Mouse (Mus musculus) intestine, embryonic 14.5 days (tissue): ENCODE measurements around the gene Plpp2. TPM values are rescaled to one million over a fixed set of nuclear protein-coding genes. Genes with fewer than 3 reads are reported as not detected.
A peak's percentile ranks its signal among the peaks of the same experiment; 100 is the strongest.

Experiments
- ATAC-seq: fragments of 200-750 bp; cut with Nextera tagmentation; replicated peaks from 2 replicates; pipeline ENCODE4 v1.8.0; 2017; ENCODE audit warnings: low read depth, moderate number of reproducible peaks, moderate TSS enrichment, moderate library complexity; ENCODE audit not compliant: low FRiP score, low TSS enrichment
- DNase-seq: peaks from one replicate; pipeline ENCODE4 v3.0.0-alpha.2; 2018; ENCODE audit warnings: low spot score
- H3K27ac ChIP-seq: fragments of 300-500 bp; sonication (generic); 2 replicates; pipeline ENCODE4 v1.5.1; 2014; ENCODE audit warnings: low read depth, mild to moderate bottlenecking, control low read depth
- H3K27me3 ChIP-seq: fragments of 300-500 bp; sonication (generic); replicated peaks from 2 replicates; pipeline ENCODE4 v1.6.1; 2014; ENCODE audit warnings: low read length, control low read depth; ENCODE audit not compliant: control insufficient read depth, insufficient read depth
- H3K36me3 ChIP-seq: fragments of 300-500 bp; sonication (generic); 2 replicates; pipeline ENCODE4 v1.6.1; 2014; ENCODE audit warnings: low read length, control low read depth; ENCODE audit not compliant: control insufficient read depth, insufficient read depth
- H3K4me1 ChIP-seq: fragments of 300-500 bp; sonication (generic); replicated peaks from 2 replicates; pipeline ENCODE4 v1.6.1; 2014; ENCODE audit warnings: low read length, control low read depth, mixed read lengths; ENCODE audit not compliant: control insufficient read depth, insufficient read depth
- H3K4me2 ChIP-seq: fragments of 300-500 bp; sonication (generic); 2 replicates; pipeline ENCODE4 v1.6.1; 2014; ENCODE audit warnings: low read length
- H3K4me3 ChIP-seq: fragments of 300-500 bp; sonication (generic); 2 replicates; pipeline ENCODE4 v1.5.1; 2014; ENCODE audit warnings: low read depth, low read length, control low read depth, mixed read lengths
- H3K9ac ChIP-seq: fragments of 300-500 bp; sonication (generic); 2 replicates; pipeline ENCODE4 v1.6.1; 2014; ENCODE audit warnings: mild to moderate bottlenecking, low read length
- H3K9me3 ChIP-seq: fragments of 300-500 bp; sonication (generic); 2 replicates; pipeline ENCODE4 v1.6.1; 2016; ENCODE audit warnings: low read length, control low read depth; ENCODE audit not compliant: control insufficient read depth
- WGBS: fragments of 180-500 bp; shearing (Covaris S2); extraction: QIAGEN DNeasy Blood & Tissue Kit; methylation state at CpG from one replicate; pipeline ENCODE4 v1.1.7; 2014; 5-methylcytosine and 5-hydroxymethylcytosine counted together
- polyA plus RNA-seq: library from polyadenylated mRNA; unstranded; fragments of >200 nt; fragmentation: Nextera tagmentation; extraction: Ambion mirVana; gene quantifications from 2 replicates; pipeline ENCODE4 v1.2.1, GENCODE M21; 2014

Gene Plpp2
- polyA plus RNA-seq, 1 experiment from 2014 or later = 92.2 TPM

DNA sequence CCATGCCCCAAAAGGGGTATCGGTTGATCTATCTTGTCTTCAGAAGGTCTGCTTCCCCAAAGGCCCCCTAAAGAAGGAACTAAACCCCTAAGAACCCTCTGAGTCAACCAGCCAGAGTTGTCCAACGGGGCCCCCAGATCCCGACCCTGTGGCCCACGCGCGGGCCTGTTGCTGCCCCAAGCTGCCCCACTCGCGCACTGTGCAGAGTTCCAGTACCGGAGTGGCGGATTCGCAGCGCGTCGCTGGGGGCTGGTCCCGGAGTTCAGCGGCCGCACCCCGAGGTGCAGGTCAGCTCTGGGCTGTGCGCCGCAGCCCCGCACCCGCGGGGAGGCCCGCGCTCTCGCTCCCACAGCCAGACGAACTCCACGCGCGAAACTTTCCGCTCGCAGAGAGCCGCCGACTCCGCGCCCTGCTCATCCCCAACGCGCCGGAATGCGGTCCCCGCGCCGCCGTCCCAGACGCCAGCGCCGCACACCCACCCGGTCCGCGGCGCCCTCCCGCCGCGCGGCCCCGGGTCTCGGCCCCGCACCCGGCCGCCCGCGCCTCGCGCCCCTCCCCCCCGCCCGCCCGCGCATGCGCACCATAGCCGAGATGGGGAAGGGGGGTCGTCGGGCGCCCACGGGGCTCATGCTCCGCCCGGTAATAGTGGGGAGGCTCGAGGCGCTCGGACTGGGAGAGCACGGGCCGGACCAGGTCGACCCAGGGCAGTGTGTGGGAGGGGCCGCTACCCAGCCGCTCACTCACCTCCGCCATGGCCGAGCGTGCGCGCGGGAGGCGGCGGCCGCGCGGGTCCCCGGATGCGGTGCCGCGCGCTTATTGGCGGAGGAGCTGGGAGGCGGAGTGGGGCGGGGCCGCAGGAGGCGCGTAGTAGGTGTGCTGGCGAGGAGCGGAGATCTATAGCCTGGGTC is 21.0 kb upstream of the Plpp2 start, which contains the start of gene Mier2:
TSS of gene Mier2 (minus strand) at position 870 of the 908 bp plus-strand sequence.
- 0 out of 2 replicates have a peak within 1 kb of the TSS, but pooled peaks have one; percentile 33 for H3K27ac ChIP-seq
- DNase-seq (peak; percentile 90), ATAC-seq (peak; percentile 89)
- H3K9ac ChIP-seq = peak within 1 kb of the TSS; percentile 95
- H3K4me2 ChIP-seq = peak within 1 kb of the TSS; percentile 83
- WGBS = under 1% methylated on average over 97 of the region's 108 CpGs
- H3K27me3 ChIP-seq = no peaks in the 10 kb centered on the region
- no peaks in the 10 kb centered on the region for H3K9me3 ChIP-seq
- H3K36me3 ChIP-seq = peaks cover 9% of the 10 kb centered on the region
- peak within 1 kb of the TSS; percentile 96 for H3K4me3 ChIP-seq
- H3K4me1 ChIP-seq = peaks cover 20% of the 10 kb centered on the region

DNA sequence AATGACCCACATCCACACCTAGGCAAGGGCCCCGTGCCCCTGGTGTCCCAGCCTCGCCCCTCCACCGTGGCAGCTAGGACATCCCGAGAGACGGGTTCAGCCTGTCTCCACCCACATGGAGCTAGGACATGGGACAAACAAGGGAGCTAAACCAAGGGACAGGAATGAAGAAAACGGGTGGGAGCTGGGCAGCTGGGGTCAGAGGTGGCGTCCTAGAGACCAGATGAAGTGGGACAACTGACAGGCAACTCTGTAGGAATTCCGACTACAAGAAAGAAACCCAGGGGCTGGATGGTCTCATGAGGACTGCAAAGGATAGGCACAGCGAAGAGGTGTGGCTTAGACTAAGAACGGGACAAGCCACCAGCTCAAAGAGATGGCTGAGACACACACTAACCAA is 20.1 kb upstream of the Plpp2 start:
- peaks cover 20% of the 10 kb centered on the region for H3K4me1 ChIP-seq
- peak overlapping the region; percentile 83 for H3K4me2 ChIP-seq
- peak overlapping the region; percentile 96 for H3K4me3 ChIP-seq
- peaks cover 18% of the 10 kb centered on the region for H3K36me3 ChIP-seq
- no peak for ATAC-seq
- no peak overlapping the region for H3K27ac ChIP-seq
- H3K27me3 ChIP-seq = no peaks in the 10 kb centered on the region
- H3K9ac ChIP-seq = peak overlapping the region; percentile 95
- peak; percentile 62 for DNase-seq
- H3K9me3 ChIP-seq = no peaks in the 10 kb centered on the region
- WGBS = 29% methylated on average over 10 of the region's 10 CpGs

DNA sequence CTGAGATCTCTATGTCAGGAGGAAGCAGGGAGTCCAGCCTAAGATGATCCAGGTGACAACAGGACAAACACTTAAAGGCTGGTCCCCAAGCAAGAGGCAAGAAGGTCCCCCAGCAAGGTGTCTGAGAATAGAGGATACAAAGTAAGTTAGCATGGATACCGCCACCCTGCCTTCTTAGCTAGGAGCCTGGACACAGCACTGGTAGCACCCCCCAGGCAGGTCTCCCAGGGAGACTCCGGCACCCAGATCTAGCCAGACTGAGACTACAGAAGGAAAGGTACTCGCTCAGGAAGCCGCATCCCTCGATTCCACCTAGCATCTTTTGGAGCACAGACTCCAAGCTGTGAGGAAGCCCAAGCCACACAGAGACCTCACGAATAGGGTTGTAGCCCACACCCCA is 19.6 kb upstream of the Plpp2 start:
- Histone ChIP-seq H3K4me1 (peaks cover 20% of the 10 kb centered on the region), H3K27me3 (no peaks in the 10 kb centered on the region), H3K4me3 (no peak overlapping the region; the same call in 1 of the 2 replicates), H3K36me3 (peaks cover 23% of the 10 kb centered on the region), H3K9ac (no peak overlapping the region), H3K9me3 (no peaks in the 10 kb centered on the region), H3K4me2 (peak overlapping the region; percentile 83), H3K27ac (no peak overlapping the region)
- no peak for ATAC-seq
- WGBS = 90% methylated on average over 6 of the region's 6 CpGs
- no peak for DNase-seq

DNA sequence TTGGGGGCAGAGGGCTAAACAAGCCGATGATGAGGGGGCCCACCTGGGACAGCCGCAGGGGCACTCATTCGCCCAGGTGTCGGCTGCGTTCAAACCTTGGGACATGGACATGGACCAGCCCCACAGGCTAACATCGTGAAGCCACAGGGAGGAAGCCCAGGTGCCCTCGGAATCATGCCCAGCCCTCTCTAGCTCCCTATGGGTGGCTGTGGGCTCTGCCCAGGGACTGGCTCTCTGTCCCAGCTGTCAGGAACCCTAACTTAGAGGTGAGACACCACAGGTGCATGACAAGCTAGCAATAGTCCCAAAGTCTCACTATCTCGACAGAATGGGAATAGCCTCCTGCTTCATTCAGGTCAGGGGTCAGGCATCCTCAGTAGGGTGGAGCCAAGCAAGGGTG is 18.9 kb upstream of the Plpp2 start:
- Histone ChIP-seq H3K36me3 (peaks cover 29% of the 10 kb centered on the region), H3K9ac (no peak overlapping the region), H3K27ac (no peak overlapping the region), H3K27me3 (no peaks in the 10 kb centered on the region), H3K4me2 (no peak overlapping the region), H3K9me3 (no peaks in the 10 kb centered on the region), H3K4me1 (peaks cover 20% of the 10 kb centered on the region), H3K4me3 (no peak overlapping the region)
- 80% methylated on average over 8 of the region's 8 CpGs for WGBS
- no peak for ATAC-seq
- DNase-seq = no peak

DNA sequence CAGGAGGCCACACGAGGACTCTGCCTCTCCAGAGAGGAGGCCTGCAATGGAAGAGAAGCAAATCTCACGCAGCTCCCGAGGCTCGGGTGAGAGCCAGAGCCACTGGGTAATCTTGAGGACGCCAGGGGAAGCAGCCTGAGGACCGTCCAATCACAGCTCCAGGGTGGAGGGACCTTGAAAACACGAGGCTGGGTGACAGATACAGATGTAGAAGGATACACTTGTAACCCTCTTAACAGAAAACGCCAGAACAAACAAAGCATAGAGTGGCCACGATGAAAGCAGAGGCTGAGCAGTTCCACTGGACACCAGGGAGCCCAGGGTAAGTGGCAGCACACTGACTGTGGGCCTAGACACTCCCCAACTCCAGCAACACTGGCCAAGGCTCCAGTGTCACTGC is 16.8 kb upstream of the Plpp2 start:
- no peak overlapping the region for H3K4me3 ChIP-seq
- peaks cover 50% of the 10 kb centered on the region for H3K36me3 ChIP-seq
- ATAC-seq = no peak
- no peaks in the 10 kb centered on the region for H3K27me3 ChIP-seq
- H3K9ac ChIP-seq = no peak overlapping the region
- peaks cover 20% of the 10 kb centered on the region for H3K4me1 ChIP-seq
- WGBS = 79% methylated on average over 9 of the region's 9 CpGs
- DNase-seq = no peak
- no peaks in the 10 kb centered on the region for H3K9me3 ChIP-seq
- no peak overlapping the region for H3K4me2 ChIP-seq
- H3K27ac ChIP-seq = no peak overlapping the region

DNA sequence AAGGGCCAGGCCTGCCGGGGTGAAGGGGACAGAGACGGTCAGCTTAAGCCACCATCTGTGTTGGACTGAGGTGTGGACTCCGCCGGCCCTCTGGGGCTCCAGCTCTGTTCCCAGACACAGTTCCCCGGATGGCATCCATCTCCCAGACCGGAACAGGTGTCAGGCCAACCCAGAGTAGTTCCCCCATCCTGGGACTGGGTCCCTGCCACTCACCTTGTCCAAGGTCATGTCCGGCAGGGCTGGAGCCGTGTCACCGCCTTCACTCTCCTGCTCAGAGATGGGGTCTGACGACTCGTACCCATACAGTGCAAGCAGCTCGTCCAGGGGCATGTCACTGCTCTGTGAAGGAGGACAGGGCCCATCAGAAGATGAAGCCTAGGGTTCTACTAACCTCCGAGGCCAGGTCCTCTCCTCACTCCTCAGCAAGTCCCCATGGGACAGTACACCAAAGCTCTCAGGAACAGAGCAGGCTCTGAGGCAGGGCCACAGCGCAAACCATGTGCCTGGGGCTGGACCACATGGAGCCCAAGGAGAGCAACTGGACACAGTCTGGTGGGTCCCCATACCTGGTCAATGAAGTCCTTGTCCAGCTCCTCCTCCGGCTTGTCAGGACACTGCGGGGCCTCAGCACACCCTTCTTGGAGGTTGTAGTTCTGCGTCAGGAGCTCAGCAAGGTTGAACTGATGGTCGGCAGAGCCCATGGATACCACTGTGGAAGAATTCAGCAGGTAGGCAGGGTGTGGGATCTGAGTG is 15.6 kb upstream of the Plpp2 start:
- no peaks in the 10 kb centered on the region for H3K9me3 ChIP-seq
- H3K27ac ChIP-seq = no peak overlapping the region
- H3K36me3 ChIP-seq = peaks cover 62% of the 10 kb centered on the region
- peaks cover 19% of the 10 kb centered on the region for H3K4me1 ChIP-seq
- H3K4me3 ChIP-seq = no peak overlapping the region
- no peak overlapping the region for H3K4me2 ChIP-seq
- DNase-seq (no peak), ATAC-seq (no peak)
- 94% methylated on average over 18 of the region's 18 CpGs for WGBS
- no peak overlapping the region for H3K9ac ChIP-seq
- H3K27me3 ChIP-seq = no peaks in the 10 kb centered on the region

DNA sequence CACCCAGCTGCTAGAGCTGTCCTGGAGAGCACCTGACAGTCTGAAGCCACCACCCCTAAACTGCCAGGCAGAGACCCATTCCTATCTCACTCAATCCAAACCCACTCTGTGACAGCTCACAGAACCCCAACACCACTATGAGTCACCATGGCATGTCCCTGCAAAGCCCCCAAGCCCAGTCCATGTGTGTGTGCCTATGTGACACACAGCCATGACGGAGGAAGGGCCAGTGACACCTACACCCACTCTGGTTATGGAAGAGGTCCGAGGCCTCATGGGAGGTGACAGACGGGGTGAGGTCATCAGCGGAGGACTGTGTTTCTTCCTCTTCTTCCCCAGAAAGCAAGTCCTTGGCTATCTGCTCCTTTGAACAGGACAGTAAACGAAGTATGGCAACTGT is 14.9 kb upstream of the Plpp2 start:
- Histone ChIP-seq H3K4me2 (no peak overlapping the region), H3K27ac (no peak overlapping the region), H3K4me3 (no peak overlapping the region), H3K27me3 (no peaks in the 10 kb centered on the region), H3K9ac (no peak overlapping the region), H3K9me3 (no peaks in the 10 kb centered on the region), H3K36me3 (peaks cover 68% of the 10 kb centered on the region), H3K4me1 (peaks cover 13% of the 10 kb centered on the region)
- 90% methylated on average over 5 of the region's 5 CpGs for WGBS
- DNase-seq = no peak
- no peak for ATAC-seq

DNA sequence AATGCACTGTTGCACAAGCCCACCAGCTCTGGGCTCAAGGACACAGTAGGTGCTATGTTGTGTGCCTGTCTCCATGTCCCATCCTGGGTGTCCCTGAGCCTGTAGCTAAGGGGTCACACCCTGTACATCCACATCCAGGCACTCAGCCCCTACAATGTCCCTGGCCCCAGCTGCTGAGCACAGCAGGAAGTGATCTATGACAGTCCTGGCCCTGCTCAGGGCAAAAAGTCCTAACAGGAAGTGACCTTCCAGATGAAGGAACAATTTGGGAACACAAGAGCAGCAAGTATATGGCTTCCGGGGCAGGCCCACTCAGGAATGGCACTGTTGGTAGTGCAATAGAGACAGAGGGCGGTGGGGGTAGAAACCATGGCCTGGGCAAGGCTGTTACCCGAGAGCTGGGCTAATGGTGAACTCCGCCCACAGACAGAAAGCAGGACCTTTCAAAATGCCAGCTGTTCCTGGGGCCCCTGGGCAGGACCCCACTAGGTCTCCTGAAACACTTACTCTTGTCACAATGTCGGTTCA is 13.6 kb upstream of the Plpp2 start:
- Histone ChIP-seq H3K9me3 (no peaks in the 10 kb centered on the region), H3K4me1 (0 out of 2 replicates have a peak, but pooled peaks cover under 1% of the 10 kb centered on the region), H3K27ac (no peak overlapping the region), H3K4me2 (no peak overlapping the region), H3K36me3 (peaks cover 81% of the 10 kb centered on the region), H3K9ac (no peak overlapping the region), H3K27me3 (no peaks in the 10 kb centered on the region), H3K4me3 (no peak overlapping the region)
- 73% methylated on average over 5 of the region's 5 CpGs for WGBS
- DNase-seq = no peak
- no peak for ATAC-seq
